Mouse (Mus musculus): ENCODE results near the gene Ttf2.

Gene Ttf2

GRCm38 (mm10) chr3:100969176-100969917 lies at the start of gene Ttf2:
Gene Ttf2 (minus strand): TSS chr3:100969663.
- under 1% methylated on average over 40 of the region's 40 CpGs for WGBS

- WGBS, result 95% methylated on average over 6 of the region's 6 CpGs
These were observed 49.0 kb upstream of the Ttf2 start for GRCm38 (mm10) chr3:101018494-101018893.

GRCm38 (mm10) chr3:101016050-101016449 lies 46.6 kb upstream of the Ttf2 start:
- WGBS, result 95% methylated on average over 7 of the region's 7 CpGs

- 59% methylated on average over 4 of the region's 4 CpGs for WGBS
These were observed 45.8 kb upstream of the Ttf2 start for GRCm38 (mm10) chr3:101015254-101015653.

- WGBS, result 93% methylated on average over 3 of the region's 3 CpGs
These were observed 44.1 kb upstream of the Ttf2 start for GRCm38 (mm10) chr3:101013536-101013935.

GRCm38 (mm10) chr3:101013005-101013404 lies 43.5 kb upstream of the Ttf2 start:
- 91% methylated on average over 10 of the region's 10 CpGs for WGBS

- WGBS, result 74% methylated on average over 8 of the region's 8 CpGs
These were observed 43.1 kb upstream of the Ttf2 start for GRCm38 (mm10) chr3:101012597-101012996.

- 53% methylated on average over 10 of the region's 10 CpGs for WGBS
These were observed 42.7 kb upstream of the Ttf2 start for GRCm38 (mm10) chr3:101012131-101012571.

GRCm38 (mm10) chr3:101011203-101011600 lies 41.7 kb upstream of the Ttf2 start:
- 78% methylated on average over 5 of the region's 5 CpGs for WGBS

- 85% methylated on average over 4 of the region's 4 CpGs for WGBS
These were observed 41.2 kb upstream of the Ttf2 start for GRCm38 (mm10) chr3:101010589-101011202.

- 76% methylated on average over 5 of the region's 5 CpGs for WGBS
These were observed 37.8 kb upstream of the Ttf2 start for GRCm38 (mm10) chr3:101007112-101007782.

GRCm38 (mm10) chr3:101005392-101005791 lies 35.9 kb upstream of the Ttf2 start:
- WGBS, result 82% methylated on average over 6 of the region's 6 CpGs

GRCm38 (mm10) chr3:101003575-101004356 lies 34.3 kb upstream of the Ttf2 start:
- 86% methylated on average over 15 of the region's 15 CpGs for WGBS

GRCm38 (mm10) chr3:100999732-101000131 lies 30.3 kb upstream of the Ttf2 start:
- 59% methylated on average over 2 of the region's 2 CpGs for WGBS

GRCm38 (mm10) chr3:100998904-100999340 lies 29.5 kb upstream of the Ttf2 start:
- 32% methylated on average over 6 of the region's 6 CpGs for WGBS

GRCm38 (mm10) chr3:100997785-100998570 lies 28.5 kb upstream of the Ttf2 start:
- WGBS, result 53% methylated on average over 10 of the region's 10 CpGs

GRCm38 (mm10) chr3:100994252-100994651 lies 24.8 kb upstream of the Ttf2 start:
- WGBS, result 76% methylated on average over 4 of the region's 4 CpGs

GRCm38 (mm10) chr3:100993718-100994117 lies 24.3 kb upstream of the Ttf2 start:
- 72% methylated on average over 15 of the region's 15 CpGs for WGBS

- 65% methylated on average over 7 of the region's 7 CpGs for WGBS
These were observed 23.7 kb upstream of the Ttf2 start for GRCm38 (mm10) chr3:100993158-100993557.

- 63% methylated on average over 1 of the region's 1 CpGs for WGBS
These were observed 20.8 kb upstream of the Ttf2 start for GRCm38 (mm10) chr3:100990231-100990630.

GRCm38 (mm10) chr3:100989417-100989816 lies 20.0 kb upstream of the Ttf2 start:
- WGBS, result 69% methylated on average over 12 of the region's 12 CpGs

Data from cerebral cortex, adult 2 months (tissue).